Mouse (Mus musculus) skeletal muscle tissue, adult 2 months (tissue): ENCODE data around the gene Olah.

Experiments
- DNase-seq: peaks from one replicate; pipeline ENCODE4 v3.0.0-alpha.2; 2012; ENCODE audit warnings: low read depth, low spot score

The Olah gene

GRCm38 (mm10) chr2:3353160-3353559 is 43.9 kb downstream of the Olah start:
- DNase-seq, result no peak

- DNase-seq, result no peak
These were observed 48.1 kb downstream of the Olah start for GRCm38 (mm10) chr2:3348919-3349318.

- no peak for DNase-seq
These were observed 48.6 kb downstream of the Olah start for GRCm38 (mm10) chr2:3348422-3348821.

- DNase-seq, result peak; percentile 23
These were observed 61.3 kb downstream of the Olah start, which contains the start of gene Acbd7 for GRCm38 (mm10) chr2:3335611-3336301. Gene Acbd7, plus strand, starts transcription at chr2:3336168.

GRCm38 (mm10) chr2:3333761-3334160 is 63.2 kb downstream of the Olah start:
- DNase-seq, result no peak

- DNase-seq, result peak; percentile 99
These were observed 64.3 kb downstream of the Olah start, which contains the start of gene Rpp38 for GRCm38 (mm10) chr2:3332484-3333242. Gene Rpp38, minus strand, starts transcription at chr2:3332643.

- DNase-seq, result no peak
These were observed 65.0 kb downstream of the Olah start for GRCm38 (mm10) chr2:3332056-3332455.

- no peak for DNase-seq
These were observed 65.8 kb downstream of the Olah start for GRCm38 (mm10) chr2:3331071-3331703.

GRCm38 (mm10) chr2:3327351-3327750 is 69.7 kb downstream of the Olah start:
- peak; percentile 25 for DNase-seq

- no peak for DNase-seq
These were observed 70.5 kb downstream of the Olah start for GRCm38 (mm10) chr2:3326547-3326946.

- DNase-seq, result no peak
These were observed 72.5 kb downstream of the Olah start for GRCm38 (mm10) chr2:3324381-3325130.

GRCm38 (mm10) chr2:3323132-3323531 is 73.9 kb downstream of the Olah start:
- DNase-seq, result peak; percentile 36

- DNase-seq, result no peak
These were observed 91.5 kb downstream of the Olah start for GRCm38 (mm10) chr2:3305426-3306025.

GRCm38 (mm10) chr2:3295826-3296225 is 101.2 kb downstream of the Olah start:
- no peak for DNase-seq

GRCm38 (mm10) chr2:3292170-3292569 is 104.8 kb downstream of the Olah start:
- no peak for DNase-seq
